Mouse (Mus musculus): ENCODE results near the gene Lca5l.

Gene Lca5l

GRCm38 (mm10) chr16:96191531-96192506 is at the start of gene Lca5l:
TSS of gene Lca5l (minus strand) at chr16:96192271.
- peak; percentile 92 for DNase-seq (ENCODE audit: low read depth)

- no peak for DNase-seq (ENCODE audit: low read depth)
Observed at GRCm38 (mm10) chr16:96235366-96235970, 43.4 kb upstream of the Lca5l start, which contains the start of gene B3galt5. TSS of gene B3galt5 (plus strand) at chr16:96235801.

- no peak for DNase-seq (ENCODE audit: low read depth)
Observed at GRCm38 (mm10) chr16:96233996-96234395, 41.9 kb upstream of the Lca5l start.

- DNase-seq (ENCODE audit: low read depth), result no peak
Observed at GRCm38 (mm10) chr16:96231974-96232373, 39.9 kb upstream of the Lca5l start.

GRCm38 (mm10) chr16:96231251-96231650 is 39.2 kb upstream of the Lca5l start:
- no peak for DNase-seq (ENCODE audit: low read depth)

GRCm38 (mm10) chr16:96230411-96230810 is 38.3 kb upstream of the Lca5l start:
- peak; percentile 18 for DNase-seq (ENCODE audit: low read depth)

GRCm38 (mm10) chr16:96229044-96229555 is 37.0 kb upstream of the Lca5l start:
- no peak for DNase-seq (ENCODE audit: low read depth)

- DNase-seq (ENCODE audit: low read depth), result no peak
Observed at GRCm38 (mm10) chr16:96228438-96228837, 36.4 kb upstream of the Lca5l start.

GRCm38 (mm10) chr16:96222452-96222851 is 30.4 kb upstream of the Lca5l start:
- no peak for DNase-seq (ENCODE audit: low read depth)

- no peak for DNase-seq (ENCODE audit: low read depth)
Observed at GRCm38 (mm10) chr16:96221959-96222358, 29.9 kb upstream of the Lca5l start.

GRCm38 (mm10) chr16:96221491-96221890 is 29.4 kb upstream of the Lca5l start:
- DNase-seq (ENCODE audit: low read depth), result no peak

- DNase-seq (ENCODE audit: low read depth), result no peak
Observed at GRCm38 (mm10) chr16:96213027-96213426, 21.0 kb upstream of the Lca5l start.

- DNase-seq (ENCODE audit: low read depth), result no peak
Observed at GRCm38 (mm10) chr16:96210856-96211255, 18.8 kb upstream of the Lca5l start.

GRCm38 (mm10) chr16:96209789-96210188 is 17.7 kb upstream of the Lca5l start:
- no peak for DNase-seq (ENCODE audit: low read depth)

GRCm38 (mm10) chr16:96201485-96202232 is 9.6 kb upstream of the Lca5l start:
- no peak for DNase-seq (ENCODE audit: low read depth)

GRCm38 (mm10) chr16:96200702-96201028 is 8.6 kb upstream of the Lca5l start:
- DNase-seq (ENCODE audit: low read depth), result no peak

- DNase-seq (ENCODE audit: low read depth), result no peak
Observed at GRCm38 (mm10) chr16:96199913-96200701, 8.0 kb upstream of the Lca5l start, which contains the start of gene Sh3bgr. TSS of gene Sh3bgr (plus strand) at chr16:96200450.

- no peak for DNase-seq (ENCODE audit: low read depth)
Observed at GRCm38 (mm10) chr16:96187619-96188018, 4.5 kb downstream of the Lca5l start.

GRCm38 (mm10) chr16:96179156-96179555 is 12.9 kb downstream of the Lca5l start:
- no peak for DNase-seq (ENCODE audit: low read depth)

- DNase-seq (ENCODE audit: low read depth), result no peak
Observed at GRCm38 (mm10) chr16:96175399-96175798, 16.7 kb downstream of the Lca5l start.

GRCm38 (mm10) chr16:96173648-96174047 is 18.4 kb downstream of the Lca5l start:
- DNase-seq (ENCODE audit: low read depth), result no peak
